Comparison of ENCODE assay signal across 13 mouse cellular contexts in genomic region chr12:80843236-80843635, GRCm38 (mm10). TPM values are rescaled to one million over a fixed set of nuclear protein-coding genes. Genes with fewer than 3 reads are reported as not detected.
A peak's percentile ranks its signal among the peaks of the same experiment; 100 is the strongest.
DNase-seq lines count a peak whose midpoint lies in the region; ATAC-seq and TF ChIP-seq lines count a peak whose summit lies in the region.
"Had no signal": no experiment of that assay in that cellular context is flagged by ENCODE, and none has a peak within 500 bp of the region (broad histone marks: within the 10 kb centered on the region; RNA-seq: fewer than 3 reads in every experiment).

No protein-coding gene starts in this region.

- intact Hi-C loops in heart, adult 2 months (cut with DNase I) = no loop called here

- peaks cover 21% of the 10 kb centered on the region for H3K79me2 ChIP-seq in heart, adult 2 months (replicated peaks; ENCODE audit: control insufficient read depth, insufficient read depth, low read length)

- peaks cover 78% of the 10 kb centered on the region for H3K36me3 ChIP-seq in heart, adult 2 months (ENCODE audit: control insufficient read depth, insufficient read depth, low read length)
- no peaks in the 10 kb centered on the region for H3K36me3 ChIP-seq in kidney, embryonic 16.5 days (ENCODE audit: insufficient read depth, low read length)
- H3K36me3 ChIP-seq in midbrain, embryonic 12.5 days = no peaks in the 10 kb centered on the region
- no peaks in the 10 kb centered on the region for H3K36me3 ChIP-seq in midbrain, postnatal 0 days (ENCODE audit: insufficient read depth, low read length)
- H3K36me3 ChIP-seq in small intestine, adult 2 months (ENCODE audit: control insufficient read depth, insufficient read depth, low read length) = no peaks in the 10 kb centered on the region; the same call in 1 of the 2 replicates
- H3K36me3 ChIP-seq: liver, embryonic 15.5 days had no signal

- no peak for TF ChIP-seq EP300 in heart, adult 2 months (IDR thresholded peaks at IDR 0.05; ENCODE audit: insufficient read depth, low read depth, low read length)

- WGBS in heart, adult 2 months = 16% methylated on average over 2 of the region's 2 CpGs
- 53% methylated on average over 2 of the region's 2 CpGs for WGBS in kidney, embryonic 16.5 days
- WGBS in midbrain, embryonic 12.5 days = 76% methylated on average over 2 of the region's 2 CpGs
- WGBS in midbrain, postnatal 0 days = 63% methylated on average over 2 of the region's 2 CpGs
- 9% methylated on average over 2 of the region's 2 CpGs for WGBS in small intestine, adult 2 months

- peak overlapping the region; percentile 69 for H3K27ac ChIP-seq in heart, adult 2 months
- peak overlapping the region; percentile 78 for H3K27ac ChIP-seq in kidney, embryonic 16.5 days (ENCODE audit: low read length)
- H3K27ac ChIP-seq in midbrain, embryonic 12.5 days (replicated peaks) = peak overlapping the region; percentile 30; the same call in 1 of the 2 replicates
- no peak overlapping the region for H3K27ac ChIP-seq in midbrain, postnatal 0 days (ENCODE audit: low read depth, low read length)
- H3K27ac ChIP-seq in small intestine, adult 2 months (ENCODE audit: insufficient read depth, low read depth, low read length) = peak overlapping the region; percentile 44; the same call in 1 of the 2 replicates

- no peak overlapping the region for H3K9ac ChIP-seq in heart, adult 2 months (ENCODE audit: low read depth, low read length)
- no peak overlapping the region for H3K9ac ChIP-seq in kidney, embryonic 16.5 days (replicated peaks; ENCODE audit: low read length)
- no peak overlapping the region for H3K9ac ChIP-seq in midbrain, embryonic 12.5 days (replicated peaks)
- no peak overlapping the region for H3K9ac ChIP-seq in midbrain, postnatal 0 days (replicated peaks; ENCODE audit: low read length, poor library complexity, severe bottlenecking)
- H3K9ac ChIP-seq: liver, embryonic 15.5 days had no signal

- ATAC-seq in kidney, embryonic 16.5 days (ENCODE audit: low FRiP score, low TSS enrichment) = no peak
- ATAC-seq in midbrain, embryonic 12.5 days (ENCODE audit: low FRiP score, low read depth) = no peak
- no peak for ATAC-seq in midbrain, postnatal 0 days (ENCODE audit: low FRiP score)
- ATAC-seq: forebrain, embryonic 14.5 days had no signal

- TF ChIP-seq POLR2A in heart, adult 2 months (IDR thresholded peaks at IDR 0.05; ENCODE audit: insufficient read depth, low read depth, low read length) = no peak
- no peak for TF ChIP-seq POLR2A in small intestine, adult 2 months (IDR thresholded peaks at IDR 0.05; ENCODE audit: low read depth, low read length)

- no peak for TF ChIP-seq CTCF in heart, adult 2 months (IDR thresholded peaks at IDR 0.05)
- no peak for TF ChIP-seq CTCF in midbrain, postnatal 0 days (IDR thresholded peaks at IDR 0.05)
- TF ChIP-seq CTCF in small intestine, adult 2 months (IDR thresholded peaks at IDR 0.05; ENCODE audit: extremely low read depth, insufficient read length, insufficient replicate concordance, low read depth, low read length) = no peak

- H3K27me3 ChIP-seq in heart, adult 2 months (ENCODE audit: control insufficient read depth, insufficient read depth, low read length) = no peaks in the 10 kb centered on the region
- H3K27me3 ChIP-seq in kidney, embryonic 16.5 days (ENCODE audit: insufficient read depth, low read length) = no peaks in the 10 kb centered on the region
- H3K27me3 ChIP-seq in midbrain, embryonic 12.5 days = no peaks in the 10 kb centered on the region
- no peaks in the 10 kb centered on the region for H3K27me3 ChIP-seq in midbrain, postnatal 0 days (ENCODE audit: insufficient read depth, low read length)
- no peaks in the 10 kb centered on the region for H3K27me3 ChIP-seq in small intestine, adult 2 months (ENCODE audit: control insufficient read depth, insufficient read depth, low read length)
- H3K27me3 ChIP-seq: liver, embryonic 15.5 days had no signal

- H3K4me2 ChIP-seq in kidney, embryonic 16.5 days (replicated peaks; ENCODE audit: low read depth, low read length) = no peak overlapping the region
- no peak overlapping the region for H3K4me2 ChIP-seq in midbrain, embryonic 12.5 days (replicated peaks)
- no peak overlapping the region for H3K4me2 ChIP-seq in midbrain, postnatal 0 days (ENCODE audit: low read depth, low read length, poor library complexity, severe bottlenecking)
- H3K4me2 ChIP-seq: liver, embryonic 15.5 days had no signal

- DNase-seq in heart, adult 2 months = no peak
- no peak for DNase-seq in heart, adult 9 months (ENCODE audit: low spot score in 2 of 2)
- DNase-seq in kidney, postnatal 4 days = no peak
- DNase-seq in midbrain, postnatal 0 days (ENCODE audit: low spot score) = no peak
- no peak for DNase-seq in thymus, postnatal 0 days (ENCODE audit: low spot score)
- DNase-seq: embryo, embryonic 11 days; layer of hippocampus, postnatal 36 days had no signal

- no peaks in the 10 kb centered on the region for H3K9me3 ChIP-seq in kidney, embryonic 16.5 days (ENCODE audit: low read length)
- no peaks in the 10 kb centered on the region for H3K9me3 ChIP-seq in midbrain, embryonic 12.5 days
- H3K9me3 ChIP-seq in midbrain, postnatal 0 days (ENCODE audit: low read length) = no peaks in the 10 kb centered on the region
- H3K9me3 ChIP-seq: liver, embryonic 15.5 days had no signal

- no peak overlapping the region for H3K4me3 ChIP-seq in heart, adult 2 months
- no peak overlapping the region for H3K4me3 ChIP-seq in kidney, embryonic 16.5 days (ENCODE audit: low read length)
- no peak overlapping the region for H3K4me3 ChIP-seq in midbrain, embryonic 12.5 days
- H3K4me3 ChIP-seq in midbrain, postnatal 0 days (ENCODE audit: low read depth, low read length) = no peak overlapping the region
- H3K4me3 ChIP-seq in small intestine, adult 2 months (ENCODE audit: low read depth, low read length) = no peak overlapping the region
- H3K4me3 ChIP-seq: liver, embryonic 15.5 days; myocyte had no signal

- peaks cover 43% of the 10 kb centered on the region for H3K4me1 ChIP-seq in heart, adult 2 months (ENCODE audit: control insufficient read depth, insufficient read depth, low read length)
- H3K4me1 ChIP-seq in kidney, embryonic 16.5 days (ENCODE audit: insufficient read depth, low read length) = peaks cover 40% of the 10 kb centered on the region
- peaks cover 23% of the 10 kb centered on the region for H3K4me1 ChIP-seq in midbrain, embryonic 12.5 days
- no peaks in the 10 kb centered on the region for H3K4me1 ChIP-seq in midbrain, postnatal 0 days (ENCODE audit: insufficient read depth, low read length)
- peaks cover 23% of the 10 kb centered on the region for H3K4me1 ChIP-seq in small intestine, adult 2 months (ENCODE audit: control insufficient read depth, insufficient read depth, insufficient read length, low read length)

RNA-seq across cellular contexts. Expression of gene Susd6, which starts 52.9 kb away (rescaled TPM):
- 10 to 100 TPM; 67.4 to 78.6 TPM for total RNA-seq in heart, adult 2 months (2021)
- 50.1 and 75.8 TPM in 2 replicates for polyA plus RNA-seq in heart, adult 2 months (2012; rRNA removed)
- 17.1 and 19.5 TPM in 2 replicates for polyA plus RNA-seq in kidney, embryonic 16.5 days (2015; fragmentation: Nextera tagmentation; extraction: Ambion mirVana)
- polyA plus RNA-seq in midbrain, embryonic 12.5 days (2016; fragmentation: Nextera tagmentation; extraction: Ambion mirVana) = 22.3 and 23.5 TPM in 2 replicates
- 17.3 and 22.5 TPM in 2 replicates for total RNA-seq in midbrain, postnatal 0 days (2014; rRNA removed)
- polyA plus RNA-seq in midbrain, postnatal 0 days (2015; fragmentation: Nextera tagmentation; extraction: Ambion mirVana) = 6.4 and 7.4 TPM in 2 replicates
- polyA plus RNA-seq in small intestine, adult 2 months (2012; rRNA removed) = 29.4 and 54.9 TPM in 2 replicates
- 21.0 and 21.1 TPM in 2 replicates for polyA plus RNA-seq in thymus, postnatal 0 days (2015; fragmentation: Nextera tagmentation; extraction: Ambion mirVana)
